Comparison of ENCODE assay signal across 7 mouse cellular contexts in the genomic region with DNA sequence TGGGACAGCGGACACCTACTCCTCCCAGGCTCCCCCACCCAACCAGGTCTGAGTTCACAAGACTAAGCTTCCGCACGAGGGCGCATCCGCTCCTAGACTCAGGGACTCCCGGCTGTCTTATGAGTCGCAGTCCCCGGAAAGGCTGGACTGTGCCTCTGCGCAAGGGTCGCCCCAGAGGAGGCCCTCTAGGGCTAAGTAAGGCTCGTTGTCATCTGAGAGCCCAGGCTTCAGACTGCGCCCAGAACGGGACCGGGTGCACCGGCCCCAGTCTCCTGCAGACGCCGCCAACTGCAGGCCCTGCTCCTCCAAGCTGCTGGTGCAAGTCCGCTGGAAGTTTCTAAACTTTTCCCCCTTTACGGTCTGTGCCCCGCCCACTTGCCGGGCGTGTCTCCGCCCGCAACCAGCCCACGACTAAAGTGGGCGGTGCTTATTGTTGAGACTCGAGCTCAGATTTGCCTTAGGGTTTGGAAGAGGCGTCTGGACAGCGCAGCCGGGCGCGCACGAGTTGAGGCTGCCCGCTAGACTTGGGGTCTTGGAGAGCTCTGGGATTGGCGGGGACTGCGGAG. TPM values are rescaled to one million over a fixed set of nuclear protein-coding genes. Genes with fewer than 3 reads are reported as not detected.
A peak's percentile ranks its signal among the peaks of the same experiment; 100 is the strongest.
DNase-seq lines count a peak whose midpoint lies in the region; ATAC-seq and TF ChIP-seq lines count a peak whose summit lies in the region.

No protein-coding gene starts in this region.

- peak; percentile 65 for ATAC-seq in intestine, embryonic 14.5 days (replicated peaks; ENCODE audit: low FRiP score, low TSS enrichment, low read depth)
- peak; percentile 50 for ATAC-seq in liver, embryonic 12.5 days

- H3K4me2 ChIP-seq in intestine, embryonic 14.5 days (ENCODE audit: low read length): peak overlapping the region; percentile 63
- peak overlapping the region; percentile 50 for H3K4me2 ChIP-seq in liver, embryonic 12.5 days
- peak overlapping the region; percentile 91 for H3K4me2 ChIP-seq in myocyte (ENCODE audit: low read depth)

- 0 out of 2 replicates have a peak overlapping the region, but pooled peaks have one; percentile 2 for H3K9ac ChIP-seq in intestine, embryonic 14.5 days (ENCODE audit: low read length)
- H3K9ac ChIP-seq in liver, embryonic 12.5 days: no peak overlapping the region

- peak; percentile 94 for DNase-seq in R1 (ENCODE audit: low read depth, low spot score)
- peak; percentile 92 for DNase-seq in embryo, embryonic 10.5 days (ENCODE audit: low spot score)
- peak; percentile 37 to 61 for DNase-seq in gastrocnemius, postnatal 4 days (ENCODE audit: low spot score in 2 of 2)
- peak; percentile 89 for DNase-seq in intestine, embryonic 14.5 days (ENCODE audit: low spot score)
- peak; percentile 49 for DNase-seq in testis, postnatal 14 days (ENCODE audit: low spot score)

- peak overlapping the region; percentile 37 for H3ac ChIP-seq in myocyte (ENCODE audit: control insufficient read depth, insufficient read length)

- TF ChIP-seq POLR2A in myocyte (IDR thresholded peaks at IDR 0.05; ENCODE audit: insufficient read length, low read depth): peak; percentile 94

- H3K9me3 ChIP-seq in intestine, embryonic 14.5 days (ENCODE audit: control insufficient read depth, low read length): no peaks in the 10 kb centered on the region
- H3K9me3 ChIP-seq in liver, embryonic 12.5 days (replicated peaks): no peaks in the 10 kb centered on the region

- H3K4me1 ChIP-seq in intestine, embryonic 14.5 days (replicated peaks; ENCODE audit: control insufficient read depth, insufficient read depth, low read length): peaks cover 17% of the 10 kb centered on the region; the same call in 1 of the 2 replicates
- 0 out of 2 replicates have a peak, but pooled peaks cover 7% of the 10 kb centered on the region for H3K4me1 ChIP-seq in liver, embryonic 12.5 days

- H3K4me3 ChIP-seq in intestine, embryonic 14.5 days (ENCODE audit: low read depth, low read length): peak overlapping the region; percentile 33
- H3K4me3 ChIP-seq in liver, embryonic 12.5 days: peak overlapping the region; percentile 26; the same call in 1 of the 2 replicates
- peak overlapping the region; percentile 35 for H3K4me3 ChIP-seq in myocyte

- no peaks in the 10 kb centered on the region for H3K36me3 ChIP-seq in intestine, embryonic 14.5 days (ENCODE audit: control insufficient read depth, insufficient read depth, low read length)
- H3K36me3 ChIP-seq in liver, embryonic 12.5 days: no peaks in the 10 kb centered on the region
- no peaks in the 10 kb centered on the region for H3K36me3 ChIP-seq in myocyte (ENCODE audit: control insufficient read depth, insufficient read depth)

- peaks cover 11% of the 10 kb centered on the region for H3K79me2 ChIP-seq in myocyte (ENCODE audit: control insufficient read depth, insufficient read depth)

- under 1% methylated on average over 36 of the region's 36 CpGs for WGBS in intestine, embryonic 14.5 days
- WGBS in liver, embryonic 12.5 days (ENCODE audit: insufficient replicate concordance): 1% methylated on average over 35 of the region's 36 CpGs

- H3K27me3 ChIP-seq in intestine, embryonic 14.5 days (replicated peaks; ENCODE audit: control insufficient read depth, insufficient read depth, low read length): peaks cover 98% of the 10 kb centered on the region
- peaks cover 100% of the 10 kb centered on the region for H3K27me3 ChIP-seq in liver, embryonic 12.5 days (replicated peaks)
- H3K27me3 ChIP-seq in myocyte (ENCODE audit: control insufficient read depth, insufficient read depth, insufficient read length): no peaks in the 10 kb centered on the region

- H3K27ac ChIP-seq in intestine, embryonic 14.5 days (ENCODE audit: low read depth): no peak overlapping the region
- no peak overlapping the region for H3K27ac ChIP-seq in liver, embryonic 12.5 days

TF ChIP-seq in myocyte, 11 proteins besides CTCF, POLR2A, EP300 and RAD21:
- TF ChIP-seq MYOG (IDR thresholded peaks at IDR 0.05; ENCODE audit: control insufficient read depth in 1 of 3, insufficient read depth in 1 of 3, insufficient read length in 2 of 3, low read depth in 2 of 3): no peak
- TF ChIP-seq MAX (IDR thresholded peaks at IDR 0.05; ENCODE audit: low read depth): no peak
- no peak for TF ChIP-seq MYOD1 (IDR thresholded peaks at IDR 0.05; ENCODE audit: control insufficient read depth in 1 of 3, insufficient read length in 2 of 3, low read depth in 2 of 3)
- TF ChIP-seq REST (IDR thresholded peaks at IDR 0.05; ENCODE audit: insufficient read depth, insufficient read length): no peak
- peak; percentile 47 for TF ChIP-seq SRF (IDR thresholded peaks at IDR 0.05; ENCODE audit: control insufficient read depth, insufficient read length, low read depth)
- TF ChIP-seq E2F4 (IDR thresholded peaks at IDR 0.05; ENCODE audit: insufficient read depth): no peak
- no peak for TF ChIP-seq USF1 (IDR thresholded peaks at IDR 0.05; ENCODE audit: low read depth)
- TF ChIP-seq TCF12 (IDR thresholded peaks at IDR 0.05; ENCODE audit: insufficient read depth, poor library complexity, severe bottlenecking): no peak
- TF ChIP-seq TCF3 (IDR thresholded peaks at IDR 0.05; ENCODE audit: insufficient read length, low read depth): no peak
- peak; percentile 91 for TF ChIP-seq POLR2AphosphoS2 (IDR thresholded peaks at IDR 0.05; ENCODE audit: insufficient read length, low read depth)
- TF ChIP-seq CEBPB (IDR thresholded peaks at IDR 0.05; ENCODE audit: insufficient read depth, poor library complexity, severe bottlenecking): no peak
TF ChIP-seq in myocyte: peak in this region for 2.

RNA-seq across cellular contexts. Expression of a gene that starts 2.3 kb away (rescaled TPM):
- total RNA-seq in gastrocnemius, postnatal 4 days (2021): under 1 TPM; 0.13 to 0.39 TPM
- polyA plus RNA-seq in intestine, embryonic 14.5 days (2014; fragmentation: Nextera tagmentation; extraction: Ambion mirVana): 6.5 and 7.7 TPM in 2 replicates
- polyA plus RNA-seq in liver, embryonic 12.5 days (2016; fragmentation: Nextera tagmentation; extraction: Ambion mirVana): 0.35 and 0.41 TPM in 2 replicates
- polyA plus RNA-seq in myocyte (2012; fragmentation: generic; extraction: Trizol): 2.6 TPM

RNA-seq across cellular contexts. Expression of a gene that starts 9.4 kb away (rescaled TPM):
- total RNA-seq in gastrocnemius, postnatal 4 days (2021): 1 to 10 TPM; 1.3 TPM
- 0.43 and 0.48 TPM in 2 replicates for polyA plus RNA-seq in intestine, embryonic 14.5 days (2014; fragmentation: Nextera tagmentation; extraction: Ambion mirVana)
- 0.94 and 1.2 TPM in 2 replicates for polyA plus RNA-seq in liver, embryonic 12.5 days (2016; fragmentation: Nextera tagmentation; extraction: Ambion mirVana)
- 7.3 TPM for polyA plus RNA-seq in myocyte (2012; fragmentation: generic; extraction: Trizol)

RNA-seq across cellular contexts. Expression of a gene that starts 17.2 kb away (rescaled TPM):
- total RNA-seq in gastrocnemius, postnatal 4 days (2021): 10 to 100 TPM; 18.2 to 19.6 TPM
- polyA plus RNA-seq in intestine, embryonic 14.5 days (2014; fragmentation: Nextera tagmentation; extraction: Ambion mirVana): 59.2 and 62.9 TPM in 2 replicates
- polyA plus RNA-seq in liver, embryonic 12.5 days (2016; fragmentation: Nextera tagmentation; extraction: Ambion mirVana): 30.5 and 32.4 TPM in 2 replicates
- 22.3 TPM for polyA plus RNA-seq in myocyte (2012; fragmentation: generic; extraction: Trizol)

RNA-seq across cellular contexts. Expression of a gene that starts 41.2 kb away (rescaled TPM):
- total RNA-seq in gastrocnemius, postnatal 4 days (2021): under 1 TPM; 0.25 to 0.39 TPM
- polyA plus RNA-seq in intestine, embryonic 14.5 days (2014; fragmentation: Nextera tagmentation; extraction: Ambion mirVana): 129 and 149 TPM in 2 replicates
- 14.9 and 16.9 TPM in 2 replicates for polyA plus RNA-seq in liver, embryonic 12.5 days (2016; fragmentation: Nextera tagmentation; extraction: Ambion mirVana)
- polyA plus RNA-seq in myocyte (2012; fragmentation: generic; extraction: Trizol): not detected
